Mouse (Mus musculus) lung, postnatal 0 days (tissue): ENCODE results near the gene Surf6.

Source experiments
- CTCF ChIP-seq: IDR thresholded peaks from 2 replicates; pipeline ENCODE4 v1.5.1; 2016; ENCODE audit warnings: antibody characterized with exemption, mild to moderate bottlenecking
- EP300 ChIP-seq: IDR thresholded peaks from 2 replicates; pipeline ENCODE4 v1.6.1; 2016; ENCODE audit warnings: antibody characterized with exemption, mild to moderate bottlenecking, control low read depth

DNA sequence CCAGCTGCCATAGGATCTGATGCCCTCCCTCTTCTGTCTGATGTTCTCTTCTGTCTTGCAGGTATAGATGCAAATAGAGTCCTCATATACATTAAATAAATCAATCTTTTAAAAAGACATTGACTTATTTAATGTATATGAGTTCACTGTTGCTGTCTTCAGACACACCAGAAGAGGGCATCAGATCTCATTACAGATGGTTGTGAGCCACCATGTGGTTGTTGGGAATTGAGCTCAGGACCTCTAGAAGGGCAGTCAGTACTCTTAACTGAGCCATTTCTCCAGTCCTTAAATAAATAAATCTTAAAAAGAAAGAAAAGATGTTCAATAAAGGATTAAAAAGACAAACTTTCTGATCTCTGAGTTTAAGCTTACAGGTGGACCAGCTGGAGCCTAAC lies 6.7 kb upstream of the Surf6 start:
- no peak for TF ChIP-seq CTCF
- no peak for TF ChIP-seq EP300
